Mouse (Mus musculus): ENCODE measurements around the gene Rpusd3. TPM values are rescaled to one million over a fixed set of nuclear protein-coding genes. Genes with fewer than 3 reads are reported as not detected.

Gene Rpusd3
- polyA plus RNA-seq, 2 experiments = 8.6 to 12.8 TPM

GRCm38 (mm10) chr6:113431801-113432200, 12.7 kb upstream of the Rpusd3 start:
- WGBS (ENCODE audit: insufficient replicate concordance) = 53% methylated on average over 3 of the region's 3 CpGs
- Histone ChIP-seq H3K4me2 (ENCODE audit: low read depth) (no peak overlapping the region), H3K9ac (replicated peaks) (no peak overlapping the region), H3K27ac (no peak overlapping the region), H3K9me3 (ENCODE audit: control insufficient read depth, low read length) (no peaks in the 10 kb centered on the region), H3K27me3 (ENCODE audit: control insufficient read depth, insufficient read depth, low read length) (no peaks in the 10 kb centered on the region), H3K4me1 (replicated peaks; ENCODE audit: control insufficient read depth in 2 of 2, insufficient read depth in 2 of 2, low read length in 1 of 2) (no peaks in the 10 kb centered on the region), H3K4me3 (ENCODE audit: insufficient read depth in 1 of 2, low read depth in 2 of 2, low read length in 2 of 2) (no peak overlapping the region), H3K36me3 (replicated peaks; ENCODE audit: control insufficient read depth, insufficient read depth, low read depth) (no peaks in the 10 kb centered on the region)
- ATAC-seq (ENCODE audit: insufficient read depth) = no peak
- no peak for DNase-seq (ENCODE audit: low read depth in 3 of 3, low spot score in 3 of 3)
- TF ChIP-seq EP300 (IDR thresholded peaks at IDR 0.05; ENCODE audit: low read depth) = no peak
- TF ChIP-seq CTCF (IDR thresholded peaks at IDR 0.05; ENCODE audit: low read depth) = no peak

DNA sequence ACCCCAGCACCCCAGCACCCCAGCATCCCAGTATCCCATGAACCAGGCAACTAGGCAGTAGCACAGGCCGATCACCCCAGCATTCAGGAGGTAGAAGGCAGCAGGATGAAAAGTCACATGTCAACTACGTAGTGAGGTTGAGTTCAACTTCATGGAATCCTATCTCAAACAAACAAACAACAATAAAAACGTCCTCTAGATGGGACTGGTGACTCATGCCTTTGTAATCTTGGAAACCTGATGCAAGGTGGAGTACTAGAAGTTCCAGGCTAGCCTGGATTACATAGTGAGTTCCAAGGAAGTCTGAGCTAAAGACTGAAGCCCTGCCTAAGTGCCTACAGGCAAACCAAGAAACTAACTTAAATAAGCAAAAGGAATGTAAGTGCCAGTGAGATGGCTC, 11.7 kb upstream of the Rpusd3 start:
- Histone ChIP-seq H3K9ac (replicated peaks) (no peak overlapping the region), H3K36me3 (replicated peaks; ENCODE audit: control insufficient read depth, insufficient read depth, low read depth) (no peaks in the 10 kb centered on the region), H3K27me3 (ENCODE audit: control insufficient read depth, insufficient read depth, low read length) (no peaks in the 10 kb centered on the region), H3K27ac (no peak overlapping the region), H3K4me3 (ENCODE audit: insufficient read depth in 1 of 2, low read depth in 2 of 2, low read length in 2 of 2) (no peak overlapping the region), H3K9me3 (ENCODE audit: control insufficient read depth, low read length) (no peaks in the 10 kb centered on the region), H3K4me1 (replicated peaks; ENCODE audit: control insufficient read depth in 2 of 2, insufficient read depth in 2 of 2, low read length in 1 of 2) (no peaks in the 10 kb centered on the region), H3K4me2 (ENCODE audit: low read depth) (no peak overlapping the region)
- 49% methylated on average over 3 of the region's 3 CpGs for WGBS (ENCODE audit: insufficient replicate concordance)
- TF ChIP-seq EP300 (IDR thresholded peaks at IDR 0.05; ENCODE audit: low read depth) (no peak), CTCF (IDR thresholded peaks at IDR 0.05; ENCODE audit: low read depth) (no peak)
- ATAC-seq (ENCODE audit: insufficient read depth) = no peak
- no peak for DNase-seq (ENCODE audit: low read depth in 3 of 3, low spot score in 3 of 3)

DNA sequence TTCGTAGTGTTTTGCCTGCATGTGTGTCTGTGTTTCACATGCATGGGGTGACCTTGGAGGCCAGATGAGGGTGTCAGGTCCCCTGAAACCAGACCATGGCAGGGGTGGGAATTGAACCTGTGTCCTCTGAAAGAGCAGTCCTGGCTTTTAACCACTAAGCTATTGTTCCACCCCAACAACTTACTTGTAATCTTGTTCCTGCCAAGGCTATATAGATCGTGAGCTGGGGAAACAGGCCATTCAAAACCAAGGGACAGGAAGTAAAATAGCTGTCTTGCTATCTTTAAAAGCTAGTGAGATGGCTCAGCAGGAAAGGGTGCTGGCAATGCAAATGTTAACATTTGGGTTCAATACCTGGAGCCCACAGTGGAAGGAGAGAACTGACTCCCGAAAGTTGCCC, 10.8 kb upstream of the Rpusd3 start:
- no peak overlapping the region for H3K9ac ChIP-seq (replicated peaks)
- TF ChIP-seq EP300 (IDR thresholded peaks at IDR 0.05; ENCODE audit: low read depth) = no peak
- TF ChIP-seq CTCF (IDR thresholded peaks at IDR 0.05; ENCODE audit: low read depth) = no peak
- 47% methylated on average over 3 of the region's 3 CpGs for WGBS (ENCODE audit: insufficient replicate concordance)
- H3K4me1 ChIP-seq (replicated peaks; ENCODE audit: control insufficient read depth in 2 of 2, insufficient read depth in 2 of 2, low read length in 1 of 2) = no peaks in the 10 kb centered on the region
- no peak for DNase-seq (ENCODE audit: low read depth in 3 of 3, low spot score in 3 of 3)
- ATAC-seq (ENCODE audit: insufficient read depth) = no peak
- no peaks in the 10 kb centered on the region for H3K9me3 ChIP-seq (ENCODE audit: control insufficient read depth, low read length)
- no peaks in the 10 kb centered on the region for H3K27me3 ChIP-seq (ENCODE audit: control insufficient read depth, insufficient read depth, low read length)
- no peak overlapping the region for H3K4me2 ChIP-seq (ENCODE audit: low read depth)
- H3K4me3 ChIP-seq (ENCODE audit: insufficient read depth in 1 of 2, low read depth in 2 of 2, low read length in 2 of 2) = no peak overlapping the region
- H3K36me3 ChIP-seq (replicated peaks; ENCODE audit: control insufficient read depth, insufficient read depth, low read depth) = no peaks in the 10 kb centered on the region
- H3K27ac ChIP-seq = no peak overlapping the region

DNA sequence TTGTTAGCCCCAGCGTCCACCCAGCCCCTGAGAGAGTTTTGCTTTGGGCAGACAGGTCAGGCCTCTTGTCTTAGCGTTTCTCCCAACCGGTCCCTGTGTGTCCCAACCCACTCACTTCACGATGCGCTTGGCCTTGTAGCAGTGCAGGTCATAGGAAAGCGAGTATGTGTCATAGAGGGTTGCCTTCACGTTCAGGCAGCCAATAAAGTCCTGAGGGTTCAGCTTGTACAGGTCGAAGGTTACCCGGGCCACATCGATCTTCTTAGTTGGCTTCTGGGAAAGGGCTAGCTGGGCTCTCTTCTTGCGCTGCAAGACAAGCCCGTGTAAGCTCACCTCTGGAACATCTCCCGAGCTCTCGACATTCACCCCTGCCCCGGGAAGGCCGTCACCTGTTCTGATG, 8.9 kb upstream of the Rpusd3 start:
- ATAC-seq (ENCODE audit: insufficient read depth) = no peak; the same call in 1 of the 2 replicates
- H3K36me3 ChIP-seq (replicated peaks; ENCODE audit: control insufficient read depth, insufficient read depth, low read depth) = no peaks in the 10 kb centered on the region
- no peak overlapping the region for H3K9ac ChIP-seq (replicated peaks)
- H3K4me2 ChIP-seq (ENCODE audit: low read depth) = peak overlapping the region; percentile 9; the same call in 1 of the 2 replicates
- WGBS (ENCODE audit: insufficient replicate concordance) = 79% methylated on average over 16 of the region's 16 CpGs
- no peaks in the 10 kb centered on the region for H3K9me3 ChIP-seq (ENCODE audit: control insufficient read depth, low read length)
- H3K4me3 ChIP-seq (ENCODE audit: insufficient read depth in 1 of 2, low read depth in 2 of 2, low read length in 2 of 2) = no peak overlapping the region
- H3K27me3 ChIP-seq (ENCODE audit: control insufficient read depth, insufficient read depth, low read length) = no peaks in the 10 kb centered on the region
- H3K4me1 ChIP-seq (replicated peaks; ENCODE audit: control insufficient read depth in 2 of 2, insufficient read depth in 2 of 2, low read length in 1 of 2) = no peaks in the 10 kb centered on the region
- DNase-seq (ENCODE audit: low read depth in 3 of 3, low spot score in 3 of 3) = no peak
- TF ChIP-seq EP300 (IDR thresholded peaks at IDR 0.05; ENCODE audit: low read depth) (no peak), CTCF (IDR thresholded peaks at IDR 0.05; ENCODE audit: low read depth) (no peak)
- H3K27ac ChIP-seq = no peak overlapping the region

DNA sequence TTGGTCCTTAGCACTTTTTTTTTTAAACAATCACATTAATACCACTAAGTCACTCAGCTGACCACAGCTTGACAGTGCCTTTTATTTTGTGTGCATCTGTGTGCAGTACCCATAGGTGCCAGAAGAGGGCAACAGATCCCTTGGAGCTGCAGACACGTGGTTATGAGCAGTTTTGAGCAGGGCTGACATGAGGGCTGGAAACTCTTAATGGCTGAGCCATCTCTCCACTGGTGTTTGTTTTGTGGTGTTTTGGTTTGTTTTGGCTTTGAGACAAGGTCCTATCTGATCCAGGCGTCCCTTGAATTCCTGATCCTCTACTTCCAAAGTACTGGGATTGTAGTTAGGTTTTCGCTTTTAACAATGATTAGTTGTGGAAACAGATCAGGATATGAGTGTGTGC, 8.3 kb upstream of the Rpusd3 start:
- H3K9me3 ChIP-seq (ENCODE audit: control insufficient read depth, low read length) = no peaks in the 10 kb centered on the region
- H3K9ac ChIP-seq (replicated peaks) = no peak overlapping the region
- H3K4me1 ChIP-seq (replicated peaks; ENCODE audit: control insufficient read depth in 2 of 2, insufficient read depth in 2 of 2, low read length in 1 of 2) = no peaks in the 10 kb centered on the region
- H3K36me3 ChIP-seq (replicated peaks; ENCODE audit: control insufficient read depth, insufficient read depth, low read depth) = no peaks in the 10 kb centered on the region
- no peak for ATAC-seq (ENCODE audit: insufficient read depth)
- no peaks in the 10 kb centered on the region for H3K27me3 ChIP-seq (ENCODE audit: control insufficient read depth, insufficient read depth, low read length)
- H3K4me2 ChIP-seq (ENCODE audit: low read depth) = no peak overlapping the region
- H3K4me3 ChIP-seq (ENCODE audit: insufficient read depth in 1 of 2, low read depth in 2 of 2, low read length in 2 of 2) = no peak overlapping the region
- TF ChIP-seq EP300 (IDR thresholded peaks at IDR 0.05; ENCODE audit: low read depth) (no peak), CTCF (IDR thresholded peaks at IDR 0.05; ENCODE audit: low read depth) (peak; percentile 86)
- peak in 2 of 3 experiments; percentile 26 to 34 for DNase-seq (ENCODE audit: low read depth in 3 of 3, low spot score in 3 of 3)
- H3K27ac ChIP-seq = no peak overlapping the region
- WGBS (ENCODE audit: insufficient replicate concordance) = 58% methylated on average over 3 of the region's 3 CpGs

Measured in liver, embryonic 14.5 days (tissue).